Mouse (Mus musculus) CH12.LX (cell line): ENCODE data around the gene Pgap3.

ENCODE experiments used
- MXI1 ChIP-seq: IDR thresholded peaks from 2 replicates; pipeline ENCODE4 v1.6.1; 2011; ENCODE audit warnings: mild to moderate bottlenecking, low read depth, low read length, improper control_type of control experiment
- NRF1 ChIP-seq: IDR thresholded peaks from 2 replicates; pipeline ENCODE4 v1.6.1; 2014; ENCODE audit warnings: low read depth, mild to moderate bottlenecking, inconsistent platforms, low read length, improper control_type of control experiment, moderate library complexity
- USF1 ChIP-seq: IDR thresholded peaks from 2 replicates; pipeline ENCODE4 v1.6.1; 2014; ENCODE audit warnings: low read depth, mild to moderate bottlenecking, inconsistent platforms, low read length, improper control_type of control experiment

- no peak for TF ChIP-seq MXI1
- TF ChIP-seq USF1 = no peak
- no peak for TF ChIP-seq NRF1
Observed at GRCm38 (mm10) chr11:98392034-98392433, 8.3 kb downstream of the Pgap3 start.
